Mouse (Mus musculus) c-Kit-positive CD71-positive TER-119-positive erythroid progenitor cells, embryonic 14.5 days (primary cell): ENCODE measurements around the gene Rab6b.

Experiments
- DNase-seq: peaks from one replicate; pipeline ENCODE4 v3.0.0-alpha.2; 2013; ENCODE audit warnings: low spot score

Rab6b gene

GRCm38 (mm10) chr9:103111621-103112470, at the start of gene Rab6b:
Gene Rab6b (plus strand): TSS chr9:103111787.
- DNase-seq: no peak

GRCm38 (mm10) chr9:103063591-103063990, 48.0 kb upstream of the Rab6b start:
- no peak for DNase-seq

GRCm38 (mm10) chr9:103066845-103067244, 44.7 kb upstream of the Rab6b start:
- no peak for DNase-seq

- no peak for DNase-seq
These were observed 43.9 kb upstream of the Rab6b start for GRCm38 (mm10) chr9:103067651-103068050.

- no peak for DNase-seq
These were observed 42.8 kb upstream of the Rab6b start for GRCm38 (mm10) chr9:103068769-103069168.

GRCm38 (mm10) chr9:103071541-103072203, 39.9 kb upstream of the Rab6b start:
- no peak for DNase-seq

GRCm38 (mm10) chr9:103072204-103072599, 39.4 kb upstream of the Rab6b start:
- DNase-seq: no peak

- no peak for DNase-seq
These were observed 38.6 kb upstream of the Rab6b start for GRCm38 (mm10) chr9:103072926-103073515.

GRCm38 (mm10) chr9:103076836-103077531, 34.6 kb upstream of the Rab6b start:
- DNase-seq: no peak

- DNase-seq: no peak
These were observed 33.3 kb upstream of the Rab6b start for GRCm38 (mm10) chr9:103078194-103078691.

- DNase-seq: no peak
These were observed 31.4 kb upstream of the Rab6b start for GRCm38 (mm10) chr9:103080211-103080610.

- no peak for DNase-seq
These were observed 29.2 kb upstream of the Rab6b start for GRCm38 (mm10) chr9:103082246-103082975.

- DNase-seq: no peak
These were observed 28.2 kb upstream of the Rab6b start for GRCm38 (mm10) chr9:103083405-103083804.

GRCm38 (mm10) chr9:103086736-103087135, 24.9 kb upstream of the Rab6b start:
- no peak for DNase-seq

- no peak for DNase-seq
These were observed 24.3 kb upstream of the Rab6b start for GRCm38 (mm10) chr9:103087301-103087700.

GRCm38 (mm10) chr9:103088661-103089060, 22.9 kb upstream of the Rab6b start:
- no peak for DNase-seq

- DNase-seq: no peak
These were observed 21.3 kb upstream of the Rab6b start for GRCm38 (mm10) chr9:103090116-103090875.

GRCm38 (mm10) chr9:103091039-103091883, 20.3 kb upstream of the Rab6b start:
- DNase-seq: no peak

GRCm38 (mm10) chr9:103092248-103092647, 19.3 kb upstream of the Rab6b start:
- DNase-seq: peak; percentile 29

- no peak for DNase-seq
These were observed 17.9 kb upstream of the Rab6b start for GRCm38 (mm10) chr9:103093681-103094080.
